Mouse (Mus musculus): ENCODE results near the gene Vav1. TPM values are rescaled to one million over a fixed set of nuclear protein-coding genes. Genes with fewer than 3 reads are reported as not detected.

The Vav1 gene
- polyA plus RNA-seq, 1 experiment: 53.3 TPM

DNA sequence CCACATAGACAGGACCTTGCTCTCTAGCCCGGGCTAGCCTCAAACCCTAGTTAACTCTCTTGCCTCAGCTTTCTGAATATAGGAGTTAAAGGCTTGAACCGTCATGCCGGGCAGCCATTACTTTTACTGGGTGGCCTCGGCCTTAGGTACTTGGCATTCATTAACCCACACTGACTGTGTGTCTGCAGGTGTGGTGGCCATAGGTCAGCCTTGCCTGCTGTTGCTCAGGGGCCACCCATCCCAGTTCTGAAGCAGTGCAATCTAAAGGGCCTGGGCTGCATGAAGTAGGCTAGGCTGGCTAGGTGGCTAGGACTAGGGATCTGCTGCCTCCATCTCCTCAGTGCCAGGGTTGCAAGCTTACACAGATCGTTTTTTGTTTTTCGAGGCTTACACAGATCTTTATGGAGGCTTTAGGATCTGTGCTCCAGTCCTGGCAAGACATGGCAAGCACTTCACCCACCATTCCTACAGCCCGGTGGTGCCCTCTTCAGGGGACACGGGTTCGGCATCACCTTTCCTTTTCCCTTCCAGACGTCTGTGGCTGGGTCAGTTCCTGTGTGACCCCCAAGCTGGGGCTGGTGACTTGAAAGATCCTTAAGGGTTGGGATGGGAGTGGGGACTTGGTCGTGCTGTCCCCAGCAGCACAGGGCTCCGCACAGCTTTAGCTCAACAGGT is 44.5 kb upstream of the Vav1 start:
- H3K36me3 ChIP-seq (ENCODE audit: control insufficient read depth, insufficient read depth, low read length): peaks cover 34% of the 10 kb centered on the region
- DNase-seq (ENCODE audit: low read depth in 1 of 2, low spot score in 2 of 2): no peak

GRCm38 (mm10) chr17:57235803-57236202 is 43.1 kb upstream of the Vav1 start:
- no peaks in the 10 kb centered on the region for H3K4me1 ChIP-seq (ENCODE audit: control insufficient read depth, insufficient read depth, insufficient read length)
- WGBS: 97% methylated on average over 5 of the region's 5 CpGs
- no peaks in the 10 kb centered on the region for H3K27me3 ChIP-seq (ENCODE audit: control insufficient read depth, insufficient read depth, low read length)
- TF ChIP-seq POLR2A (IDR thresholded peaks at IDR 0.05; ENCODE audit: low read depth, low read length) (no peak), CTCF (IDR thresholded peaks at IDR 0.05; ENCODE audit: extremely low read depth, insufficient read depth, insufficient read length, insufficient replicate concordance) (no peak)
- no peak overlapping the region for H3K4me3 ChIP-seq (ENCODE audit: extremely low read depth, insufficient read depth, insufficient read length)
- DNase-seq (ENCODE audit: low read depth in 1 of 2, low spot score in 2 of 2): no peak
- no peak overlapping the region for H3K27ac ChIP-seq (ENCODE audit: insufficient read depth, low read length)
- H3K36me3 ChIP-seq (ENCODE audit: control insufficient read depth, insufficient read depth, low read length): peaks cover 34% of the 10 kb centered on the region

More for the DNA sequence above, 44.5 kb upstream of the Vav1 start:
- WGBS: 87% methylated on average over 12 of the region's 12 CpGs
- no peak overlapping the region for H3K4me3 ChIP-seq (ENCODE audit: extremely low read depth, insufficient read depth, insufficient read length)
- no peaks in the 10 kb centered on the region for H3K27me3 ChIP-seq (ENCODE audit: control insufficient read depth, insufficient read depth, low read length)
- TF ChIP-seq POLR2A (IDR thresholded peaks at IDR 0.05; ENCODE audit: low read depth, low read length) (no peak), CTCF (IDR thresholded peaks at IDR 0.05; ENCODE audit: extremely low read depth, insufficient read depth, insufficient read length, insufficient replicate concordance) (no peak)
- H3K4me1 ChIP-seq (ENCODE audit: control insufficient read depth, insufficient read depth, insufficient read length): no peaks in the 10 kb centered on the region
- no peak overlapping the region for H3K27ac ChIP-seq (ENCODE audit: insufficient read depth, low read length)

DNA sequence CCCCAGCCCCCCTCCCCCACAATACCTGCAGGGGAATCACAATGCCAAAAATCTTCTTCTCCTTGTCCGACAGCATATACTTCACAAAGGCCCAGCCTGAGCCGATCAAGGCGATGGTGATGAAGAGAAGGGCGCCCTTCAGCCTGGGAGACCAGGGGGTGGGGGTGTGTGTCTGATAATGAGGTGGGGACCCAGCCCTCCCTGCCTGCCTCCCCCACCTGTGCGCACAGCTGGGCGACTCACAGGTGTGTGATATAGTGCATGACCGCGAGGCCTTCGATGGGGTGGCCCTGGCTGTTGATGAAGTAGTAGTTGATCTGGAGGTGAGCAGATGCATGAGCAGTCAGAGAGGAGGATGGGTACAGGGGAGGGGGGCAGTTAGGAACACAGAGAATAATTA is 41.7 kb upstream of the Vav1 start:
- H3K27me3 ChIP-seq (ENCODE audit: control insufficient read depth, insufficient read depth, low read length): no peaks in the 10 kb centered on the region
- H3K36me3 ChIP-seq (ENCODE audit: control insufficient read depth, insufficient read depth, low read length): peaks cover 38% of the 10 kb centered on the region
- no peaks in the 10 kb centered on the region for H3K4me1 ChIP-seq (ENCODE audit: control insufficient read depth, insufficient read depth, insufficient read length)
- H3K4me3 ChIP-seq (ENCODE audit: extremely low read depth, insufficient read depth, insufficient read length): no peak overlapping the region
- no peak for DNase-seq (ENCODE audit: low read depth in 1 of 2, low spot score in 2 of 2)
- TF ChIP-seq POLR2A (IDR thresholded peaks at IDR 0.05; ENCODE audit: low read depth, low read length) (no peak), CTCF (IDR thresholded peaks at IDR 0.05; ENCODE audit: extremely low read depth, insufficient read depth, insufficient read length, insufficient replicate concordance) (no peak)
- no peak overlapping the region for H3K27ac ChIP-seq (ENCODE audit: insufficient read depth, low read length)
- 92% methylated on average over 9 of the region's 9 CpGs for WGBS

- TF ChIP-seq CTCF (IDR thresholded peaks at IDR 0.05; ENCODE audit: extremely low read depth, insufficient read depth, insufficient read length, insufficient replicate concordance): no peak
- no peak for TF ChIP-seq POLR2A (IDR thresholded peaks at IDR 0.05; ENCODE audit: low read depth, low read length)
- WGBS: 86% methylated on average over 10 of the region's 10 CpGs
These were observed 35.1 kb upstream of the Vav1 start for GRCm38 (mm10) chr17:57243650-57244370.

GRCm38 (mm10) chr17:57245311-57245929 is 33.5 kb upstream of the Vav1 start:
- WGBS: 88% methylated on average over 10 of the region's 10 CpGs
- TF ChIP-seq CTCF (IDR thresholded peaks at IDR 0.05; ENCODE audit: extremely low read depth, insufficient read depth, insufficient read length, insufficient replicate concordance) (no peak), POLR2A (IDR thresholded peaks at IDR 0.05; ENCODE audit: low read depth, low read length) (no peak)
- no peak for DNase-seq (ENCODE audit: low read depth in 1 of 2, low spot score in 2 of 2)
- Histone ChIP-seq H3K27me3 (ENCODE audit: control insufficient read depth, insufficient read depth, low read length) (no peaks in the 10 kb centered on the region), H3K27ac (ENCODE audit: insufficient read depth, low read length) (no peak overlapping the region), H3K4me3 (ENCODE audit: extremely low read depth, insufficient read depth, insufficient read length) (no peak overlapping the region), H3K4me1 (ENCODE audit: control insufficient read depth, insufficient read depth, insufficient read length) (peaks cover 11% of the 10 kb centered on the region; the same call in 1 of the 2 replicates), H3K36me3 (ENCODE audit: control insufficient read depth, insufficient read depth, low read length) (peaks cover 15% of the 10 kb centered on the region)

More at GRCm38 (mm10) chr17:57243650-57244370, 35.1 kb upstream of the Vav1 start:
- H3K36me3 ChIP-seq (ENCODE audit: control insufficient read depth, insufficient read depth, low read length): peaks cover 15% of the 10 kb centered on the region
- H3K27ac ChIP-seq (ENCODE audit: insufficient read depth, low read length): no peak overlapping the region
- H3K27me3 ChIP-seq (ENCODE audit: control insufficient read depth, insufficient read depth, low read length): no peaks in the 10 kb centered on the region
- H3K4me3 ChIP-seq (ENCODE audit: extremely low read depth, insufficient read depth, insufficient read length): no peak overlapping the region
- DNase-seq (ENCODE audit: low read depth in 1 of 2, low spot score in 2 of 2): no peak
- H3K4me1 ChIP-seq (ENCODE audit: control insufficient read depth, insufficient read depth, insufficient read length): peaks cover 10% of the 10 kb centered on the region; the same call in 1 of the 2 replicates

GRCm38 (mm10) chr17:57246663-57247392 is 32.1 kb upstream of the Vav1 start:
- TF ChIP-seq POLR2A (IDR thresholded peaks at IDR 0.05; ENCODE audit: low read depth, low read length): no peak
- TF ChIP-seq CTCF (IDR thresholded peaks at IDR 0.05; ENCODE audit: extremely low read depth, insufficient read depth, insufficient read length, insufficient replicate concordance): no peak
- Histone ChIP-seq H3K4me3 (ENCODE audit: extremely low read depth, insufficient read depth, insufficient read length) (peak overlapping the region; percentile 81), H3K4me1 (ENCODE audit: control insufficient read depth, insufficient read depth, insufficient read length) (peaks cover 11% of the 10 kb centered on the region; the same call in 1 of the 2 replicates), H3K27me3 (ENCODE audit: control insufficient read depth, insufficient read depth, low read length) (no peaks in the 10 kb centered on the region), H3K27ac (ENCODE audit: insufficient read depth, low read length) (peak overlapping the region; percentile 73; the same call in 1 of the 2 replicates), H3K36me3 (ENCODE audit: control insufficient read depth, insufficient read depth, low read length) (peaks cover 12% of the 10 kb centered on the region)
- DNase-seq (ENCODE audit: low read depth in 1 of 2, low spot score in 2 of 2): no peak
- WGBS: 5% methylated on average over 18 of the region's 18 CpGs
